Mouse (Mus musculus) liver, embryonic 14.5 days (tissue): ENCODE results near the gene Mia2. TPM values are rescaled to one million over a fixed set of nuclear protein-coding genes. Genes with fewer than 3 reads are reported as not detected.

ENCODE experiments used
- ATAC-seq: fragments of 200-750 bp; cut with Nextera tagmentation; 2 replicates; pipeline ENCODE4 v1.8.0; 2017; ENCODE audit warnings: moderate number of reproducible peaks, mild to moderate bottlenecking, moderate library complexity; ENCODE audit not compliant: insufficient read depth
- DNase-seq, 3 experiments: peaks; one replicate each; pipeline ENCODE4 v3.0.0-alpha.2; 2012 to 2013; ENCODE audit warnings: low read depth in 3 of 3, low spot score in 3 of 3
- H3K27ac ChIP-seq: fragments of 300-500 bp; sonication (generic); 2 replicates; pipeline ENCODE4 v1.5.1; 2014; ENCODE audit warnings: moderate library complexity, mild to moderate bottlenecking, control low read depth, inconsistent platforms
- H3K27me3 ChIP-seq: fragments of 300-500 bp; sonication (generic); 2 replicates; pipeline ENCODE4 v1.6.1; 2014; ENCODE audit warnings: mild to moderate bottlenecking, low read length, moderate library complexity; ENCODE audit not compliant: control insufficient read depth, insufficient read depth
- H3K36me3 ChIP-seq: fragments of 300-500 bp; sonication (generic); replicated peaks from 2 replicates; pipeline ENCODE4 v1.6.1; 2014; ENCODE audit warnings: low read depth; ENCODE audit not compliant: control insufficient read depth, insufficient read depth
- H3K4me1 ChIP-seq, 2 experiments: fragments of 200-500 bp in 1 of 2; fragments of 300-500 bp in 1 of 2; sonication (generic) in 1 of 2; replicated peaks; 2 replicates each; pipeline ENCODE4 v1.6.1; 2012 to 2014; ENCODE audit warnings: antibody characterized with exemption in 1 of 2, inconsistent platforms in 1 of 2, low read length in 1 of 2; ENCODE audit not compliant: control insufficient read depth in 2 of 2, insufficient read depth in 2 of 2
- H3K4me2 ChIP-seq: fragments of 300-500 bp; sonication (generic); 2 replicates; pipeline ENCODE4 v1.6.1; 2014; ENCODE audit warnings: low read depth, mild to moderate bottlenecking, control low read depth, moderate library complexity
- H3K4me3 ChIP-seq, 2 experiments: fragments of 200-500 bp in 1 of 2; fragments of 300-500 bp in 1 of 2; sonication (generic) in 1 of 2; 2 replicates each; pipeline ENCODE4 v1.5.1; 2012 to 2014; ENCODE audit warnings: low read depth in 2 of 2, low read length in 2 of 2, mild to moderate bottlenecking in 2 of 2, control low read depth in 1 of 2, inconsistent platforms in 1 of 2, moderate library complexity in 1 of 2; ENCODE audit not compliant: insufficient read depth in 1 of 2
- H3K9ac ChIP-seq: fragments of 300-500 bp; sonication (generic); replicated peaks from 2 replicates; pipeline ENCODE4 v1.6.1; 2014; ENCODE audit warnings: mild to moderate bottlenecking, control low read depth, moderate library complexity
- H3K9me3 ChIP-seq: fragments of 300-500 bp; sonication (generic); 2 replicates; pipeline ENCODE4 v1.6.1; 2016; ENCODE audit warnings: low read length, mixed read lengths; ENCODE audit not compliant: control insufficient read depth
- CTCF ChIP-seq: IDR thresholded peaks from 2 replicates; pipeline ENCODE4 v1.5.1; 2016; ENCODE audit warnings: antibody characterized with exemption, low read depth, control low read depth
- EP300 ChIP-seq: IDR thresholded peaks from 2 replicates; pipeline ENCODE4 v1.6.1; 2016; ENCODE audit warnings: antibody characterized with exemption, low read depth
- WGBS: fragments of 180-500 bp; shearing (Covaris S2); extraction: QIAGEN DNeasy Blood & Tissue Kit; methylation state at CpG from one replicate; pipeline ENCODE4 v1.1.7; 2014; ENCODE audit not compliant: insufficient replicate concordance; 5-methylcytosine and 5-hydroxymethylcytosine counted together
- polyA plus RNA-seq, 2 experiments: library from polyadenylated mRNA; depleted of rRNA in 1 of 2; stranded (reverse) in 1 of 2; unstranded in 1 of 2; fragments of >200 nt; fragmentation: Nextera tagmentation in 1 of 2; extraction: Ambion mirVana in 1 of 2; gene quantifications; 2 replicates each; pipeline versions ENCODE4 v1.2.1 to v1.2.3; 2012 to 2014

Mia2 gene
- polyA plus RNA-seq, 2 experiments, result 31.7 to 43.4 TPM

- TF ChIP-seq CTCF, result no peak
- TF ChIP-seq EP300, result no peak
- DNase-seq, result no peak
- Histone ChIP-seq H3K4me2 (no peak overlapping the region), H3K4me3 (no peak overlapping the region), H3K9me3 (no peaks in the 10 kb centered on the region), H3K27me3 (no peaks in the 10 kb centered on the region), H3K36me3 (peaks cover 44% of the 10 kb centered on the region), H3K9ac (no peak overlapping the region), H3K27ac (no peak overlapping the region), H3K4me1 (peaks cover 0 to 2% of the 10 kb centered on the region in 2 experiments; a peak in 1 of 4 replicates)
- no peak for ATAC-seq
These were observed 49.5 kb downstream of the Mia2 start for GRCm38 (mm10) chr12:59145130-59145529.

- no peaks in the 10 kb centered on the region for H3K27me3 ChIP-seq
- H3K27ac ChIP-seq, result no peak overlapping the region
- no peak for DNase-seq
- 78% methylated on average over 4 of the region's 4 CpGs for WGBS
- no peaks in the 10 kb centered on the region; a peak in 1 of 4 replicates for H3K4me1 ChIP-seq
- no peak overlapping the region for H3K9ac ChIP-seq
- TF ChIP-seq EP300 (no peak), CTCF (no peak)
- peaks cover 44% of the 10 kb centered on the region for H3K36me3 ChIP-seq
- no peak overlapping the region for H3K4me2 ChIP-seq
- H3K4me3 ChIP-seq, result no peak overlapping the region
- no peak for ATAC-seq
- H3K9me3 ChIP-seq, result no peaks in the 10 kb centered on the region
These were observed 54.1 kb downstream of the Mia2 start for GRCm38 (mm10) chr12:59149691-59150090.

GRCm38 (mm10) chr12:59161091-59161490 is 65.5 kb downstream of the Mia2 start:
- DNase-seq (no peak), ATAC-seq (no peak)
- Histone ChIP-seq H3K36me3 (peaks cover 27% of the 10 kb centered on the region), H3K4me2 (no peak overlapping the region), H3K27ac (no peak overlapping the region), H3K4me3 (no peak overlapping the region), H3K9ac (no peak overlapping the region), H3K9me3 (no peaks in the 10 kb centered on the region), H3K27me3 (no peaks in the 10 kb centered on the region), H3K4me1 (peaks cover 2 to 4% of the 10 kb centered on the region in 2 experiments; a peak in 1 of 4 replicates)
- 59% methylated on average over 2 of the region's 2 CpGs for WGBS
- TF ChIP-seq CTCF (no peak), EP300 (no peak)

- no peak overlapping the region for H3K27ac ChIP-seq
- no peaks in the 10 kb centered on the region for H3K9me3 ChIP-seq
- no peak overlapping the region for H3K9ac ChIP-seq
- H3K36me3 ChIP-seq, result peaks cover 22% of the 10 kb centered on the region
- 64% methylated on average over 2 of the region's 2 CpGs for WGBS
- TF ChIP-seq EP300 (no peak), CTCF (no peak)
- no peak overlapping the region for H3K4me3 ChIP-seq
- no peaks in the 10 kb centered on the region for H3K27me3 ChIP-seq
- no peak overlapping the region for H3K4me2 ChIP-seq
- DNase-seq (no peak), ATAC-seq (no peak)
- peaks cover 2 to 4% of the 10 kb centered on the region in 2 experiments; a peak in 1 of 4 replicates for H3K4me1 ChIP-seq
These were observed 67.2 kb downstream of the Mia2 start for GRCm38 (mm10) chr12:59162797-59163196.

GRCm38 (mm10) chr12:59164522-59164921 is 68.9 kb downstream of the Mia2 start:
- Histone ChIP-seq H3K4me3 (no peak overlapping the region), H3K9ac (no peak overlapping the region), H3K4me2 (no peak overlapping the region), H3K4me1 (peaks cover 2 to 4% of the 10 kb centered on the region in 2 experiments; a peak in 1 of 4 replicates), H3K9me3 (no peaks in the 10 kb centered on the region), H3K36me3 (peaks cover 19% of the 10 kb centered on the region), H3K27ac (no peak overlapping the region), H3K27me3 (no peaks in the 10 kb centered on the region)
- WGBS, result 33% methylated on average over 6 of the region's 6 CpGs
- TF ChIP-seq CTCF, result no peak
- no peak for TF ChIP-seq EP300
- no peak for ATAC-seq
- DNase-seq, result no peak
